Mouse (Mus musculus): ENCODE results near the gene Clasp2.
A peak's percentile ranks its signal among the peaks of the same experiment; 100 is the strongest.

Gene Clasp2

DNA sequence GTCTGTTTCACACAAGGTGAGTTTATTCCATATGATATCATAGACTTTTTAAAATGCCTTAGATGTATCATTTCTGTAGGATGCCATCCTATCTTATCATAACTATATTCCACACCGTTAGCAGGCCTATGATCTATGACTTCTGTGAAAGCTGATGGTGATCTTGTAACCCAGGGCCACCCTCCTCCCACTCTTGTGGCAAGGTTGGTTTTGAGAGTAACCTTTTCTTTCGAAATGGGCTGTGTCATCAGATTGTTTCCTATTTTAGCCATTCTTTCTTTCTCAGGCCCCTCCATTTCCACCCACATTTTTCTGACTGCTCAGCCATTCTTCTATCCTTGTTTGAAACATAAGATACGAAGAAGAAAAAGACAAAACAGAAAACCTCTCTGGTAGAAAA is 88.9 kb downstream of the Clasp2 start:
- no peak for DNase-seq

DNA sequence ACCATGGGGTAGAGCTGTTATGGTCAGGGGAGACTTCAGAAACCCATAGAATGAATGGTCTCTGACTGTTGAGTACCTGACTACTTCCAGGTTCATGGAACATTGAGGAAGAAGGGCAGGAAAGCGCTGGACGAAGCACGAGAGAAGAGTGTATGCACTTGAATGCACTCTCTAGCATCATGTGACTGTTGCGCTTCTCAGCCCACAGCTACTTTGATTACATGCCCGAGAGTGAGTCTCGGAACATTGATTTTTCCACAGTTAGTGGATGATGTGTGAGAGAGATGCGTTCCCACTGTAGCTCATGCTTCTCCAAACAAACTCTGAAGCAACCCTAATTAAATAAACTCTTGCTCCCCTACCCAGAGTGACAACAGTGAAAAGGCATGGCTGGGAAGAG is 92.2 kb downstream of the Clasp2 start:
- no peak for DNase-seq

- no peak for DNase-seq
Measured at GRCm38 (mm10) chr9:113837001-113837400, 95.7 kb downstream of the Clasp2 start.

- no peak for DNase-seq
Measured at GRCm38 (mm10) chr9:113837461-113837860, 96.2 kb downstream of the Clasp2 start.

DNA sequence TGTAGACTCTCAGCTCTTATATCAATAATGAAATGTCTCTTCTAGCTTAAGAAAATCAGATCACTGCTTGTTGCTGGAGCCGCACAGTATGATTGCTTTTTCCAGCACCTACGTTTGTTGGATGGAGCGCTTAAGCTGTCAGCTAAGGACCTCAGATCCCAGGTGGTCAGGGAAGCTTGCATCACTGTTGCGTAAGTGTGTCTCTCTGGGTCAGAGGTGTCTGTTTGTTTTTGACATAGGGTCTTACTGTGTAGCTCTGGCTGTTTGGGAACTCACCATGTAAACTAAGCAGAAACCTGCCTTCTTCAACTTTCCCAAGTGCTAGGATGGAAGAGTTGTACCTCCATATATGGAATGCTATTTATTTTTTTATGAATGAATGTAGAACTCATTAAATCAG is 102.8 kb downstream of the Clasp2 start:
- no peak for DNase-seq

- DNase-seq: no peak
Measured at GRCm38 (mm10) chr9:113855441-113855840, 114.2 kb downstream of the Clasp2 start.

DNA sequence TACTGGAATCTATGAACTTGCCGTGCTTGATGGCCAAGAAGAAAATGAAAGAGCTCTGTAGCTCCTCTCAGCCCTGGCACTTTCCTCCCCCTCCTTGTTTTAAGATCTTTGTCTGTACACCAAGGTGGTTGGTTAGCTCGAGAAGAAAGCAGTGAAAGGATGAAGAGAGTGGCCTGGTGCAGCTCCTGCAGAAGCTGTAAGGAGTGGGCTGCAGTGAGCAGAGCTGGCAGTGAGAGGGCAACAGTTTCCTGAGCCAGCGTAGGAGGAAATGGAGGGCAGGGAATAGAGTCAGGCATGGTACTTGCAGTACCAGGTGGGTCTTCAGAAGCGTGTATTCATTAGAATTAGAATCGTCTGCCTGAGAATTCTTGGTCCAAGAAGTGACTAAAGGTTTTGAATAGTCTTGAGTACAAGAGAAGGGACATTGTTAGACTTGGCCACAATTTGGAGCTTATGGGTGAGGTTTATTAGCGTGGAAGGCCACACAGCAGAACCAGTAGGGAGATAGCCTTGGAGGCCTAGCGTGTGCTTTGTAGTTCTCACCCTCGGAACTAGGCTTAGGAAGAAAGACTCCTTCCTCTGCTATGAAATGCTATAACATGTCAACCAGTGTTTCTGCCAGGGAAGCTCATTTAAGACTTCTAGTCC is 116.1 kb downstream of the Clasp2 start:
- DNase-seq: no peak

DNA sequence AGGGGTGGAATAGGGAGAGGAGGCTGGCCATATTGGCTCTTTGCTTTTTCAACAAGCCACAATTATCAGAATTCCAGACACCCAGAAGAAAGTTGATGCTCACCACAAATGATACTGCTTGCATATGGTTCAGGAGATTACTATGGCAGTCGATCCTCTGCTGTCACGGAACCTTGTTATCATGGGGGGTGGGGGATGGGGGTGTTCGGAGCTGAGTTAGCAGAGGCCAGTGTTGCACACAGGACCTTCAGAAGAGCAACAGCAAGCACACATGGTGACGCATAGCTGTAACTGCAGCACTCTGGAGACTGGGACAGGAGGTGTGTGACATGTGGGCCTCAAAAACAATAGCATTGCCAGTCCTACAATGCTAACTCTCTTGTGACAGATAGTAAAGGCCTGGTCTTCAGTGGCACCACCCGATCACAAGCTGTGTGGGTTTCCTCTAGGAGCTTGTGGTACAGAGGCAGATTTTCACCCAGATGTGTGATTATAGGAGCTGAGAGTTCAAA is 116.7 kb downstream of the Clasp2 start:
- no peak for DNase-seq

- no peak for DNase-seq
Measured at GRCm38 (mm10) chr9:113859420-113859819, 118.1 kb downstream of the Clasp2 start.

- no peak for DNase-seq
Measured at GRCm38 (mm10) chr9:113863370-113863999, 122.2 kb downstream of the Clasp2 start.

DNA sequence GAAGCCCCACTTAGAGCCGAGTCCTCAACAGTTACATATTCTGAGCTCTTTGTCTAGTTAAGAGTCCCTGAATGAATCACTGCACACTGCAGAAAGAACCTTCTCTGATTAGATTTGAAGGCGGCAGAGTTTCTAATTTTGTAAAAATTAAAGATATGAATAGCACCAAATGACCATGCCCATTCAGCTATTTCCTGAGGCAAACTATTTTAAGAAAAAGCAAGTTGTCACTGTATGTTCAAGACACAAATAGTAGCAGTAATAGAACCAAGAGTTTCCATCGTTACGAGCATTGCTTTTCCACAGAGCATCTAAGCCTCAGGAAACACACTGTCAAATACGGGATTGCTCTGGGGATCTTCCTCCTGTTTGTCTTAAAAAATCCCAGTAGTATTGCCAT is 126.7 kb downstream of the Clasp2 start:
- DNase-seq: no peak

DNA sequence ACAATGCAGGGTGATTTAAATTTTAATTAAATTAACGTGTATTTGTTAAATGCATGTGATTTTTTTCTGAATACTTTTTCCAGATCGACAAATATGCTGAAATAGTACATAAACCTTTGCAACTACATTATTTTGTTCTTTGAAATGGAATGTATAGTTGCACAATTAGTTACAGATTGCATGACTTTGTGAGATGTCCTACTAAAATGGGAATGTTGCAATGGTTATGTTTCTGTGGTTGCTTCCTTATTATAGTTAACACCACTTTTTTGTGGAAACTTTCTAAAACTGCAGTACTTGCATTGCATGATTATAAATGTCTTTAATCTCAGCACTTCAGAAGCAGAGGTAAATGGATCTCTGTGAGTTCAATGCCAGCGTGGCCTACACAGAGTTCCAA is 153.6 kb downstream of the Clasp2 start:
- no peak for DNase-seq

- DNase-seq: no peak
Measured at GRCm38 (mm10) chr9:113903136-113903535, 161.9 kb downstream of the Clasp2 start.

- DNase-seq: peak; percentile 4
Measured at GRCm38 (mm10) chr9:113904315-113904714, 163.0 kb downstream of the Clasp2 start.

- no peak for DNase-seq
Measured at GRCm38 (mm10) chr9:113915789-113916188, 174.5 kb downstream of the Clasp2 start.

GRCm38 (mm10) chr9:113922677-113923076 is 181.4 kb downstream of the Clasp2 start:
- DNase-seq: no peak

DNA sequence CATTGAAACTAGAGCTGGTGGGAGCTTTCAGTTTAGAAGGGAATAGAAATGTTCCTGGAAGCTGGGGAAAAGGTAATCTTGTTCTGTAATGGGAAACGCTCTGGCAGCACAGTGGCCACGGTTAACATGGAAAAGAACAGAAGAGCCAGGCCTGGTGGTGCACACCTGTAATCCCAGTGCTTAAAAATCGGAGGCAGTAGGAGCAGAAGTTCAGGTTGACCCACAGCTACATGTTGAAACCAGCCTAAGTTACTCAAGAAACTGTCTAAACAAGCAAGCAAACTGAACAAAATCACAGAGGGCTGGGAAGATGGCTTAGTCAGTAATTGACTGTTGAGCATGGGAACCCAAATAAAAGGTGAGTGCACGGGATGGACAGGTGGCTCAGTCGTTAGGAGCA is 183.6 kb downstream of the Clasp2 start:
- DNase-seq: no peak

DNA sequence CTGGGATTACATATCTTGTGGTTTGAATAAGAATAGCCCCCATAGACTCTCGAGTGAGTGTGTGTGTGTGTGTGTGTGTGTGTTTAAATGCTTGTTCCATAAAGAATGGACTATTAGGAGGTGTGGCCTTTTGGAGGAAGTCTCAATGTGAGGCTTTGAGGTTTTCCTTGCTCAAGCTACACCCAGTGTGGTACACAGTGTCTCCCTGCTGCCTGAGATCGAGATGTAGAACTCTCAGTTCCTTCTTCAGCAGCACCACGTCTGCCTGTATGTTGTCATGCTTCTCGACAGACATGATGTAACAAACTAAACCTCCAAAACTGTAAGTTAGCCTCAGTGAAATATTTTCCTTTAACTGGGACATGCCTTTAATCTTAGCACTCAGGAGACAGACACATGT is 187.3 kb downstream of the Clasp2 start:
- no peak for DNase-seq

- DNase-seq: no peak
Measured at GRCm38 (mm10) chr9:113929676-113930075, 188.4 kb downstream of the Clasp2 start.

DNA sequence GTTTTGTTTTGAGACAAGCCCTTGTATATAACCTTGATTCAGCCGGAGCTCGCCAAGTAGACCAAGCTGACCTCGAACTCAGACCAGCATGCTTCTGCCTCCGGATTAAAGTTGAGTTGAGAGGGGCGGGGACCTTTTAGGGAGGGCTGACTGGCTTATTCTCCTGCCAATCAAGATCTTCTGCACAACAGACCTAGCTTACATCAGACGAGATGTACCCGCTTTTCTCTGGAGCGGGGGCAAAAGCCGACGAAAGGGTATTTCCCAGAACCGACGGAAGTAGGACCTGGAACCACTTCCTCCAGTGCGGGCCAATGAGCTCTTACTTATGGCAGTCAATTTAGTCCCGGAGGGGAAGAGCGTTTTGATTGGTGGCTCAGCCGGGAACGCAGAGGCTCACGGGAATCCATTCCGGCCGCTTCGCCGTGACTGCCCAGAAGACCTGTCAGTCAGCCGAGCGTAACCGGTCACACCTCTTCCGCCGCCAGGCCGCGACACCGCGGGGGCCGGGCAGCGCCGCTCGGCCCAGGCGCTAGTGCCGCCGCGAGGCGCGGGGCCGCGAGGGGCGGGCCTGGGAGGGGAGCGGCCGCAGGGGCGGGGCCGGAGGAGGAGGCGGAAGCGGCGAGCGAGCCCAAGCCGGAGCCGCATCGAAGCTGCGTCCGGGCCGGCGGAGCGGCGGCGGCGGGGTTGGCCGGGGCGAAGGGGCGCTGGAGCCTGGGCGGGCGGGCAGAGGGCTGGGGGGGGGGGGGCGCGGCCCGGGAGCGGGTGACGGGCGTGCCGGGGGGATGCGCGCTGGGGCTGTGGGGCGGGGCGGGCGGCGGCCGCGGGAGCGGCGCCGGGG is 189.5 kb downstream of the Clasp2 start, which contains the start of gene Ubp1:
Ubp1 (plus strand) TSS at position 401 of the 841 bp plus-strand sequence.
- peak; percentile 94 for DNase-seq

DNA sequence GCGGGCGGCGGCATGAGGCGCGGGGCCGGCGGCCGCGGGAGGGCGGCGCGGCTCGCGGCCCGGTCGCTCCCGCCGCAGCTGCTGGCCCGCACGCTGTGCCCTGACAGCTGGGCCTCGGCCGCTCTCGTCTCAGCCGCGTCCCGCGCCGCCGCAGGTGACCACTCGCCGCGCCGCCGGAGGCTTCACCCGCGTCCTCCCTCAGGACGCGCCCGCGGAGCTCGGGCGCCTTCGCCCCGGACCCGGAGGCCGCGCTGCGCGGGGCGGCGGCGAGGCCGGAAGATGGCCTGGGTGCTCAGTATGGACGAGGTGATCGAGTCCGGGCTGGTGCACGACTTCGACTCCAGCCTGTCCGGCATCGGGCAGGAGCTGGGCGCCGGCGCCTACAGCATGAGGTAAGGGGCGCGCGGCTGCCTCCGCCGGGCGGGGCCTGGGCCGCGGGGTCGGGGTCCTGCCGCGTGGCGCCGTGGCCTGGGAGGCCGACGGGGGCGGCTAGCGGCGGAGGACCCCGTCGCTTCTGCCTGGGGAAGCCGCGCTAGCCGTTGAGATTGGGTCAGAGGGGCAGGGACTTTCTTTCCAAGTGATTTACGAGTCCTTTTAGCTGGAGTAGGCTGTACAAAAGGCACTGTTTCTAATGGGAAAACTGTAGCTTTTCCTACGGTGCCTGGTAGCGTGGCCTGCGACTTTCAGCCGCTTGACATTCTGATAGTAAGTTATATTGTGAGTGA is 190.3 kb downstream of the Clasp2 start:
- DNase-seq: peak; percentile 53

- peak; percentile 42 for DNase-seq
Measured at GRCm38 (mm10) chr9:113932100-113932470, 190.8 kb downstream of the Clasp2 start.

DNA sequence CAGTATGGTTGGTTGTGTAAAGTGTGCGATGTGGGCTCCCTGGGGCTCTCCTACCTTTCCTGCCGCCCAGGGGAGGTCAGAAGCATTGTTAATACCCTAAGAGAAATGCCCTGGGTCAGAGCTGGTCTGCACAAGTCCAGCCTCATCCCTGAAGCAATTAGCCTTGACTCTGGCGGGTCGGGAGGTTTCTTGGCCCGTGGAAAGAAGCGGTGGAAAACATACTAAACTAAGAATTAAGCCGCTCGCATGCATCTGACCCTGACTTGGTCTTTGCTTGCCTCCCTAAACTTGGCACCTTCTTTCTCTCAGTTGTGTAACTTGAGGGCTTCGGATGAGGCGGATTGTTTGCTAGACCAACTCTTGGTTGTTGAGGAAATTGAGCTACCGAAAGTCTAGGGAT is 191.2 kb downstream of the Clasp2 start:
- DNase-seq: peak; percentile 24
